Mouse (Mus musculus): ENCODE measurements around the gene Mpdu1.

The Mpdu1 gene

DNA sequence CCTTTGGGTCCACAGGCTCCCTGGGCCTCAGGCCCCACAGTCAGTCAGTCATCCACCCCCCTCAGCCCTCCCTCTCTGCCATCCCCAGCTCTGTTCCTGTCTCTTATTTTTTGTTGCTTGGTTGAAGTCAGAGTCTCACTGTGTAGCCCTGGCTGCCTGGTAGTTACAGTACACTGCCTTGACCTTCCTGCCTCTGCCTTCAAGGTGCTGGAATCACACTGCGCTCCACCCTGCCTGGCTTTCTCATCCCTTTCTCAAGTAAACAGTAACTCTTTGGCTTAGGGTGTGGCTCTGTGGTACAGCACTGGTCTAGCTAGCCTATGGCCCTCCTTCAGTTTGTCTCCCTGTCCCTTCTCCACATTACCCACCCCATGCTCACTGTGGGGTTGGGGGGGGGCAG, 27.4 kb upstream of the Mpdu1 start:
- DNase-seq, result no peak

DNA sequence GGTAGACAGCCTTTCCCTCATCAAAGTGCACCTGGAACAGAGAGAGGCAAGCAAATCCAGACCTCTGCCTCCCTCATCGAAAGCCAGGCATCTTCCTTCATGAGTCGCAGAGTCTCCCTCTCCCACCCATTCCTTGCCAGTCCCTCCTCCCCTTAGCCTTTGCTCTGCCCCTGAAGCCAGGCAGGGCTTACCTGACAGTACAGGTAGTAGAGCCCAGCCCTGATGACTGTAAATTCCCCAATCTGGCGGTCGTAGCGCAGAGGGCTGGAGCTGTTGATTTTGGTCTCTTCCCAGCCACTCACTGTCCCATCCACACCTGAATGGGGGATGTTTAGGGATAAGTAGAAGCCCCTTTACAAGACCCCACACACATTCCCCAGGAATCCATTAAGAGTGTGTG, 24.6 kb upstream of the Mpdu1 start:
- DNase-seq, result no peak

DNA sequence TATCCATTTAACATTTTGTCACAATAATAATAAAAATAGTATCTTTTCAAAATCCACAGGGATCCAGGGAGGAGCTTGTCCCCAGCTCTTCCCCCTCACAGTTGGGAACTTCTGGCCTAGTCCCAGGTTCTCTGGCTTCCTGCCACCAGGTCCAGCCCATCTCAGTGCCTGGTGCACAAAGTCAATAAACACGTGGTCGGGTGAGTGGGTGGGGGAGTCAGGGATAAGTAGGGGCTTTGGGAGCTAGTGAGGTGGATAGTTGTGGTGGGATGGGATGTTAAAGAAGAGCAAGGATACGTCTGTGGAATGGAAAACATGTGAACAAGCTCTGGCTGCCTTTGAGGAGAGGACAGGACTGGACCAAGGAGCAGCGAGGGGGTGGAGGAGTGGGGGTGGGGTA, 23.9 kb upstream of the Mpdu1 start:
- DNase-seq, result peak; percentile 77

DNA sequence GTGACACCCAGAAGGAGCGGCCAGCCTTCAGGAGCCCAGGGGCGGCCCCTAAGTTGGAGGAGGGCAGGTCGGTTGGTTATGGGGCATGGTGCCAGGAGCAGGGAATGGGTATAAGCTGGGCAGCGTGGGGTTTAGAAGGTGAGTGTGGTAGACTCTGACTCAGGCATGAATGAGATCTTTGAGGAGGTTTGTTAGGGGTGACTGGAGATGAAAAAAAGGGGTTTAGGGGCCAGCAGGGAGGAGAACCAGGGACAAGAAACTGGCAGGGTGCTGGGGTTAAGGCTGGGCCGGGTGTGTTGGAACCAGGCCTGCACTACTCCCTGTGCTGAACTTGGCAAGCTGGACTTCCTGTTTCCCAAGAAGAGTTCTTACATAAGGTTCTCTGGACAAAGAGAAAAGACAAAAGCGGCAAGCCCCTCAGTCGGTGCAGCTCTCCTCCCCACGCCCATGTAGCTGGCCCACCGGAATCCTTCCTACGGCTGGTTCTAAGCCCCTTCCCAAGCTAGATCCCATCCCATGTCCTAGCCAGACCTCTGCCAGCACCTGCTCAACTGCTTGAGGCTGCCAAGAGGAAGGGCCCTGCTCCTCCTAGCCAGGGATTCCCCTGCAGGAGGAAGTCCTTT, 23.2 kb upstream of the Mpdu1 start, which contains the start of gene Tnfsf13:
TSS of gene Tnfsf13 (minus strand) at position 259 of the 623 bp plus-strand sequence.
- peak; percentile 85 for DNase-seq

DNA sequence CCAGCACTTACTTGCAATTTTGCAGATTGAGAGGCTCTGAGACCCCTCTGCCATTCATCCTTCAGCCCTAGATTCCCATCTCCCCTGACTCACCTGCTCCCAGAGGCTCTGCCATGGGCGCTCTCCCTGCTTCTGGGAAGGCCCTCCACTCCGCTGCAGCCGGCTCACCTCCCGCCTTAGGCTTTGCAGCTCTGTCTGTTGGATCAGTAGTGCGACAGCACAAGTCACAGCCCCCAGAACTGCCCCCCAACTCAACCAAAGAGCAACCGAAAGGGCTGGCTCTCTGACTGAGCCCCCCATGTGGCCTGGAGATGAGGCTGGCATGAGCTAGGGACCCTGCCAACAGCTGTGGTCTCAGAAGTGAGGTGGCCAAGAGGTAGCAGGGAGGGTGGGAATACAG, 22.5 kb upstream of the Mpdu1 start:
- no peak for DNase-seq

DNA sequence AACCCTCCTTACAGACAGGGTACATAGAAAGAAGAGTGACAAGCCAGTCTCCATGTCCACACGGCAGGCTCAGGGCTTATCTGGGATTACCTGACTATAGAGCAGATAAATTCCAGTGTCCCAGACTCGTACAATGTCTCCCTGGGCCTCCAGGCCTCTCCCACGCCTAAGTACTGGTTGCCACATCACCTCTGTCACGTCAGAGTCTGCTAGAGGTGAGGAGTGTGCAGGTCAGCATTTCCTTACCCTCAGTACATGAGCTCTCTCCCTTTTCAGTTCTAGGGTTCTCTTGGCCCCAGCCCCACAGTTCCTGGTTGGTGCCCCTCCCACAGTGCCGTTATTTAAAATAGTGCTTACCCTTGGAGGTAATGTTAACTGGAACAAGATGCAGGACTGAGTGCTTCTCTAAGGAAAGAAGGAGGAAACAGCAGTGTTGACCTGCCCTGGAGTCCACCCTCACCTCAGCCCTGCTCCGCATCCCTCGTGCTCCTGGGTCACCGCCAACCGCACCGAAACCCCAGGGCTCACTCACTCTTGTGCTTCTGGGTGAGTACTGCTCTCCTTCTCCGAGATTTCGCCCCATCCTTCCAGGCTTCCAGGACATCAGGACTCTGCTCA, 21.8 kb upstream of the Mpdu1 start:
- no peak for DNase-seq

DNA sequence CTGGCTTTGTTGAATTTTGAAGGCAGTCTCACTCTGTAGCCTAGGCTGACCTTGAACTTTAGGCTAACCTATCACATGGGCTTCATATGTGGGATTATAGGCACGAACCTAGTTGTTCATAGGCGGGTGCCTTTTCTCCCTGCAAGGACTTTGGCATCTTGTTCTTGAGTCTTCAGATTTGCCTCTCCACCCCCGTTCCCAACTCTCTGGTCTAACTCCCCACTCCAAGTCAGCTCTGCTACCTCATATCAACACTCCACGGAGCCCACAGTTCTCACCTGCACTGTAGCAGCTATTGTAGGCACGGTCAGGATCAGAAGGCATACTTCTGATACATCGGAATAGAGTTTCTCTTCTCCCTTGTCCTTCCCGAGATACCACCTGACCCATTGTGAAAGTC, 21.1 kb upstream of the Mpdu1 start:
- DNase-seq, result no peak

DNA sequence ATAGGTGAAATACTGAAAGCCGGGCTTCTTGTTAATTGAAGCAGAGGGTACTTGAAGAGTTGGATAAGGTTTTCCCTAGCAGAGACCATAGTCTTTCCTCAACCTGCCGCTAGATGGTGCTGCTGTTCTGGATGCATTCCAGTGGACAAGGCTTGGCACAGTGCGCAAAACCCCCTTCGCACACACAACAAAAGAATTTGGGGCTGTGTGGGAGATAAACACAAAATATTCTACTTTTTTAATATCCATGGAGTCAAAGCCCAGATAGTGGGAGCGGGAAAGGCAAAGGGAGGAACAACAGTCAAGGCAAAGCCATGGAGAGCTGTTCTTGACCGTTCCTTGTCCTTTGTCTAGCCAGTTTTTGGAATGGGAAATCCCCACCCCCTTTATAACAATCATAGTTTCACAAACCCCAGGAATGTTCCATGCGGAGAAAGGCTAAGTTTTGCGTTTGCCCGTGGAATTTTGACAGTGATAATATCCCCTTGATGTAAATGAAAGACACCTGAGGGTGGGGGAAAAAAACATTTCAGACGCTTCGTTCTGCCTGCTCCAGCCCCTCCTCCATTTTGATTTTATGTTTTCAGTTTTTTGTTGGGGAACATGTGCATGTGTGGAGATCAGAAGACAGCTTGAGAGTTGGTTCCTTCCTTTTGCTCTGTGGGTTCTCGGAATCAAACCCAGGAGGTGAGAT, 20.5 kb upstream of the Mpdu1 start:
- peak; percentile 92 for DNase-seq

DNA sequence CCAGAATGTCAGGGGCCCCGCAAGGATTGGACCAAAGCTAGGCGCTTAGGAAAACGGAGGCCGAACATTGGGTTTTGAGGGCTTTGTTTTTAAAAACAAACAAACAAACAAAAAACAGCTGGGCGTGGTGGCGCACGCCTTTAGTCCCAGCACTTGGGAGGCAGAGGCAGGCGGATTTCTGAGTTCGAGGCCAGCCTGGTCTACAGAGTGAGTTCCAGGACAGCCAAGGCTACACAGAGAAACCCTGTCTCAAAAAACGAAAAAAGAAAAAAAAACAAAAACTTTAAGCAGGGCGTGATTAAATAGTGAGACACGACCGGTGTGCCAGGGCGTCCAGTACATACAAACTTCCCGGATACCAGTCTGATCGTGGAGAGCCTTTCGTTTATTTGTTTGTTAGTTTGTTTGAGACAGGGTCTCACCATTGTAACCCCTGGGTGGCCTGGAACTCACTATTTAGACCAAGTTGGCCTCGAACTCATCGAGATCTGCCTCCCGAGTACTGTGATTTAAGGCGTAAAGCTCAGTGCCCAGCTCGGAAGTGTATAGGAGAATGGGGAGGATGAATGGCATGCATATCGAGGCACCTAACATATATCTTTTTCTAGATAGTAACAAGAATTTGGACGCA, 19.9 kb upstream of the Mpdu1 start:
- peak; percentile 43 for DNase-seq

DNA sequence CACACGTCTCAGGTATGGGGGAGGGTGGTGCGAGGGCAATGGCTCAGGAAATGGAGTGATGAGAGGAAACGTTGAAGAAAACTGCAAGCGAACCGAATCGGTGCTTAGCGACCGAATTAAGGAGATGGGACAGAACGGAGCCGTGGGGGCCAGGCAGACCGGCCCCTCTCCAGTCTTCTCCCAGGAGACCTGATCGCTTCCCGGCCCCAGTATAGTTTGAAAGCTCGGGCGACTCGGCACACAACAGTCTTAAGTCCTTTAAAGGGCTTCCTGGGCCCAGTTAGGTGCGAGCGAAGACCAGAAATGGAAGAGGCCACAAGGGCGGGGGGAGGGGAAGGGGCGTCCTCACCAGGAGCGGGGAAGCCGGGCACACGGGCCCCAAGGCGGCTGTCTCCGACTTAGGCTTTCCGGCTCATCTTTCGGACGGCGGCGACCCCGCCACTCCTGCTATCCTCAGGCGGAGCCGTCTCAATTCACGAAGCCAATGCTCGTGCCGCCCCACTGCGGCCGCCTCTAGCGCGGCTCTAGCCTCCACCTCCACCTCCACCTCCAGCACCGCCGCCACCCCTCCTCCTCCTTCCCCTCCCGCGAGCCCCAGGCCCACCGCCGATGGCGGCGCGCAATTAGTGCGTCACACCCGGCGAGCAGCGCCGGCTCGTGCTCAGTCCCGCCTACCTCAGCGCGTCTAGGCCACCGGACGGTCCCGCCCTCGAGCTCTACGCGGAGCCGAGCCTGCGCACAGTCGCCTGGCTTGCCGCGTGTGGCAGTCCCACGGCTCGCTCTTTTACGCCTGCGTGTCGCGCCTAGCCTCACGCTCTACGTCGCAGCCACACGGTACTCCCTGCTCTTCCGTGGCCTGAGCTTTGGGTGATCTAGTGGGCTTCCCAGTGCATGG, 19.1 kb upstream of the Mpdu1 start, which contains the start of gene Senp3:
TSS of gene Senp3 (minus strand) at position 771 of the 895 bp plus-strand sequence.
- DNase-seq, result peak; percentile 93

DNA sequence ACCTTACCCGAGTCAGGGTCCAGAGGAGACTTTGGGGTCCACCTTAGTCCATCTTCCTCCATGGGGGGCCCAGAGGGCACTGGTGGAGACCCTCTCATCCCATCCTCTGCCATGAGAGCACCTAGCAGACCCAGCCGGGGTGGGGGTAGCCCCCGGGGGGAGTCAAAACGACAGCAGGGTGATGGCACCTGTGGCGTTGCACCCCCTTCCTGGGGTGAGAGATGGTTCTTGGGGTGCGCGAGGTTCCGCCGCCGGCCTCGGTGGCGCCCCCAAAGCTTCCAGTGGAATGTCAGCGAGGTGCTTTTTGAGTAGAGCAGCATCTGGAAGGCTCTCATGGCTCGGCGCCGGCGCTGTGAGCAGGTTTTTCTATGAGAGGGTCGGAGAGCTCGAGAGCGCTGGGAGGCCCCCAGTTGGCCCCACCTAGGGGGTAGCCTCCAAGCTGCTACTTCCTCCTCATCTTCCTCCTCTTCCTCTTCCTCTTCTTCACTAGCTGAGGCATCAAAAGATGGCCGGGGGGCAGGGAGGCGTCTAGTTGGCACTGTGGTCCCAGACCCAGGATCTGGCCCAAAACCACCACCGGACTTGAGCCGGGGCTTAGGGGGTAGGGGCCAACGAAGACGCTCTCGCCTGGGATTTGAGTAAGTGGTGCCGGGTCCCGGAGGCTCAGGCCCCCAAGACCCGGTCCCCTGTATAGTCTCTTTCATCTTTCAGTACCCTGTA, 17.9 kb upstream of the Mpdu1 start:
- DNase-seq, result no peak

DNA sequence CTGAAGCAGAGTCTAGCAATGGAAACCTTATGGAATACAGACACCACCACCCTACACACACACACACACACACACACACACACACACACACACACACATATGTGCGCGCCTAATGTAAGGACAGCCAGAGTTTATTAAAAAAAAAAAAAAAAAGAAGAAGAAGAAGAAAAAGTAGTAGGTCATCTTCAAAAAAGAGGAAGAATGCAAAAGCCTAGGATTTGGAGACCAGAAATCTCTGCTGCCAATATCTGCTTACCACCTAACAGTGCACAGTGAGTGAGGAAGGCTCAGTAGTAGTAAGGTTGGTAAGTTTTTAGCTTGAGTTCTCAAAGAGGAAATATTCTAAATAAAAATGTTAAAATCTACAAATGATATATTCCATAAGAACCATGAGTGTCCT, 16.7 kb upstream of the Mpdu1 start:
- no peak for DNase-seq

DNA sequence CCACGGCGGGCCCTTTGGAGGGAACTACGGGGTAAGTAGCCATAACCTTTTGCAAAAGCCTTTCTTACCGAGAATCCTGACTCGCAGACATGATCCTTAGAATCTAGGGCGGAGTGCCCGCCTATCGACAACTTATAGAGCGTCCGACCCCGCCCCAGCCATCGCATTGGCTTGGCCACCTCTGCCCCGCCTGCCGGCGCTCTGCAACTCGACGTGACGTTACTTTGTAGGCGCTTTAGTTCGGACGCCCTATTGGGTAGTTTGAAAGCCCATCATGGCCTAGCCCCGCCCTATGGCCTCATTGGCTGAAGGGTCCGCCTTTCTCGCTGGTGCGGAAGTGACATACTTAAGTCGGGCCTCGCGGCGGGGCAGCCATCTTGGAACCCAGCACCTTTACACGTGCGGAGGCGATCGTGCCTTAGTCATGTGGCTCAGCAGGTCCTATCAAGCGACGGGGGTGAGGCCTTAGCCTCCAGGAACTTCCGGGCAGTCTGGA, 9.8 kb upstream of the Mpdu1 start, which contains the start of gene Eif4a1:
TSS of gene Eif4a1 (minus strand) at position 213 of the 496 bp plus-strand sequence.
- peak; percentile 100 for DNase-seq

DNA sequence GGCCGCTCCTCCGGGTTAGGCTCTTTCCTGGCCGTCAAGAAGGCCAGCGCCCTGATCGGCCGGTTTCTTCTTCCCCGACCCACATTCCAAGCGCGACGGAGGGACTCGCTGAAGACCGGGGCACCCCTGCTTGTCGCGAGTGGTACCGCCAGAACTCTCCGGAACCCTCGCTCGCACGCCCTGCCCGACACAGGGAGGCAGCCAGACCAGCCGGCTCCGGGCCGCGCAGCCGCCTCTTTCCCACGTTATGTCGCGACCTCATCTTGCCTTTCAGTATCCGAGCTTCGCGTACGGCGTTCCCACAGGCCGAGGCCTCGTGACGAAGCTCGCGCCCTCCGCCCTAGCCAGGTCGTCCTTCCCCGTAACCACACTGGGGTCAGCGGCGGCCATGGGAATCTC, 9.3 kb upstream of the Mpdu1 start:
- DNase-seq, result no peak

DNA sequence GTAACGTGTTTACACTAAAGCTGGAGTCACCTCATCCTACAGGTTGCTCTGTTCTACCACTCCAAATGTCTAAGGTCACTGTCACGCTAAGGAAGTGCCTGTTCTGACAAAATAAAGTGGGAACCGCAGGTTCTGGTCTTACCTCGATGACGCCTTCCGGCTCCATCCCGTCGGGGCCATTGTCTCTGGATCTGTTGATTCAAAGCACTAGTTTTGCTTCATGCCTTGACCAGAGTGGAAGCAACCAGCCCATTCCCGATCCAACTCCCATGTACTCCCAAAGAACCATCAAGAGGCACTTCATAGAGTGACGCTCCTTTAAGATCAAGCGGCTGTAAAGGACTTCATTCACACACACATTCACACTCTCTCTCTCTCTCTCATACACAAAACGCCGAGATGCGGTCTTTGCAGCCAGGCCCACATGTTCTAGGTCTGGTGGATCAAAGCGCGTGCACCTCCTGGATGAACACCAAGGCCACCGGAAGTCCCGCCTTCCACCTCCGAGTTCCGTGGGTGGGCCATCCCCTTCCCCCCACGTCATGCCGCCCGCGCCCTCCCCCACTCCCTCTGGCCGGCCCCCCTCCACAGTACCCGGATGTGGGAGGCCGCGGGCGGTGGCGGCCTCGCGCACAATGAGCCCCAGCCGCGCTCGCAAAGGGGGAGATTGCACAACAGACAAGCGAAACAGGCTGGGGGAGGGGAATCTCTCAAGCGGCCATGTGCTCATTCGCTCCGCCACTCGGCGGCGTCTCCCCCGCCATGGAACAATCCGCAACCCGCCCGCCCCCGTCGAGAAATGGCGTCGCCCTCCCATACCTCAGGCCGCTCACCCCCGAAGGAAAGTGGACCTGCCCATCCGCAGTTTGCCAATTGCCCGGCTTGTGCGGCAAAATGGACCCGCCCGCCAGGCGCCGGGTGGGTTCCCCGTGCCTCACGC, 8.6 kb upstream of the Mpdu1 start:
- DNase-seq, result peak; percentile 94

DNA sequence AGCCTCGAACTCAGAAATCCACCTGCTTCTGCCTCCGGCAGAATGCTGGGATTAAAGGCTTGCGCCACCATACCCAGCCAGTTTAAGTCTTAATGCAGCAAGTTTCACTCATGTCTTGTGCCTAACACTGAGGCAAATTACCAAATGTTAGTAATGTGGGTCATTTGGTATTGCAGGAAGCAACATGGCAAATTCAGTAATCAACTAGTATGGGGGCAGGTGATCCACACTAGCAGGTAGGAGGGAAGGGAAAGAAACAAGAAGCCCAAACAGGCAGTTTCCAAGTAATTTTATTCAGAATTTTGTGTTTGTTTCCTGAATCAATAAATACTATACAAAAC, 4.2 kb upstream of the Mpdu1 start:
- no peak for DNase-seq

DNA sequence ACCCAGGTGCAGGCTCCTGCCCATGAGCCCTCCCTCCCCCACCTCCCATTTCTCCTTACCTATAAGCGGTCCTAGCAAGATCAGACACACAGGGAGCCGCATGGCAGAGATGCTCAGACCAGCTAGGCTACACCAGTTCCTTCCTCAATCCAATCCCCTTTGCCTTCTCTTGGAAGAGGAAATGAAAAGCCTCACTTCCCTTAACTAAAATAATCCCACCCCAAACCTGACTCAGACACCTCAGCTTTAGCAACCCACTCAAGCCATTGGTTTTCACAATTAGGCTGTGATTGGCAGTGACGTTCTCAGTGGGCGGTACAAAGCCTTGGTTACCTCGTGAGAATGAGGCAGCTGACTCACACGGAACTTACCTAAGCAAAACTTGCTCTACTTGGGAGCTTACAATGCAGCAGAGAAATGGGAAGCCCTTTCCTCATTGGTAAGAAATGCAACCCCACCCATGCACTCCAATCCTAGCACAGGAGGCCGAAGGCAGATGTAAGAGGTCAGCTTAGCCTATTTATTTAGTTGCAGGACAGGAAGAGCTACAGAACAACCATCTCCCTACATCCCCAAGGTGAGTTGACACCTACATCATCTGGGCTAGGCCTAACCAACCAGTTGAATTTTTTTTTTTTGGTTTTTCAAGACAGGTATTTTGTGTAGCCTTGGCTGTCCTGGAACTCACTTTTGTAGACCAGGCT, 3.7 kb upstream of the Mpdu1 start, which contains the start of gene Cd68:
TSS of gene Cd68 (minus strand) at position 193 of the 704 bp plus-strand sequence.
- no peak for DNase-seq

DNA sequence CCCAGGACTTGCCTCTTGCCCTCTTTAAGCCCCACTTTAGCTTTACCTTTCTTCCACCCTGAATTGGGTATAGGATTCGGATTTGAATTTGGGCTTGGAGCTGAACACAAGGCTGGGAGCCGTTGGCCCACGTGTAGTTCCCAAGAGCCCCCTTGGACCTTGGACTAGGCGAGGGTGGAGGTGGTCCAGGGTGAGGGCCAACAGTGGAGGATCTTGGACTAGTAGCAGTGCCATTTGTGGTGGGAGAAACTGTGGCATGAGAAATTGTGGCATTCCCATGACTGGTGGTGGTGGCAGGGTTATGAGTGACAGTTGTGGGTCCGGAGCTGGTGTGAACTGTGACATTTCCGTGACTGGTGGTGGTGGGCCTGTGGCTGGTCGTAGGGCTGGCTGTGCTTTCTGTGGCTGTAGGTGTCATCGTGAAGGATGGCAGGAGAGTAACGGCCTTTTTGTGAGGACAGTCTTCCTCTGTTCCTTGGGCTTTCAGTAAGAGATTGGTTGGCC, 3.1 kb upstream of the Mpdu1 start:
- no peak for DNase-seq

DNA sequence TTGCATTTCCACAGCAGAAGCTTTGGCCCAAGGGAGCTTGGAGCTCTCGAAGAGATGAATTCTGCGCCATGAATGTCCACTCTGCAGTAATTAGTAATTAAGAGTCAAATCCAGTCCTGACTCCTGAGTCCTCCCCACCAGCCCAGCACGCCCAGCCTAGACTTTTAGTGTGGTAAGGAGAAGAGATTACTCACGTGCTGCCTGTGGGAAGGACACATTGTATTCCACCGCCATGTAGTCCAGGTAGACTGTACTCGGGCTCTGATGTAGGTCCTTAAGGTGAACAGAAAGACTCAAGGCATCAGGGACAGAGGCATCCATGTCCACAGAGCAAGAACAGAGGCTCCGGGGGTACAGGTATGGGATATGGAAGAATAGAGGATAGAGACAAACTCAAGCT, 2.4 kb upstream of the Mpdu1 start:
- DNase-seq, result no peak

DNA sequence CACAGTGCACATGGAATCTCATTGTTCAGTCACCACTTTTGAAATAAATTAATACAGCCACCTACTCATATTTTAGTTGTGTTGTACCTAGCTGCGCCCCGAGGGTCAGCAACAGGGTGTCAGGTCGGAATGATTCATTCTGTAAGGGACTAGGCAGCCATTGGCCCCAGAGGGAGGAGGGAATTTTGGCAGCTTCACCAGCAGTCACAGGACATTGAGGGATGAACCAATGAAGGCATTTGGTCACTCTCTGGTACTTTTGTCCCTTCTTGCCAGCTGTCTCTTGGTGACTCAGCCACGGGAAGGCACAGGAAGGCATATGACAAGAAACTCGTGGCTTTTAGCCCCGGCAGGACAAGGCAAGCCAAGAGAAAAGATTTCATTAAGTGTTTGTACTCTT, 1.4 kb upstream of the Mpdu1 start:
- DNase-seq, result no peak

All from cerebellum, adult 8-10 months (tissue).